Mouse (Mus musculus) Muller cell, postnatal 12 days (primary cell): ENCODE data around the gene Tmem191c.
A peak's percentile ranks its signal among the peaks of the same experiment; 100 is the strongest.

Source experiments
- DNase-seq: peaks from one replicate; pipeline ENCODE4 v3.0.0-alpha.2; 2015; ENCODE audit errors: inconsistent ontology term

The Tmem191c gene

GRCm38 (mm10) chr16:17329848-17330570, 54.1 kb downstream of the Tmem191c start:
- peak; percentile 14 for DNase-seq

- no peak for DNase-seq
Measured at GRCm38 (mm10) chr16:17331116-17331515, 55.2 kb downstream of the Tmem191c start, which contains the start of gene Serpind1. Gene Serpind1 (plus strand): TSS chr16:17331371.

GRCm38 (mm10) chr16:17331855-17332254, 56.0 kb downstream of the Tmem191c start:
- no peak for DNase-seq
